28 mouse cellular contexts compared by ENCODE assay signal in the genomic region with DNA sequence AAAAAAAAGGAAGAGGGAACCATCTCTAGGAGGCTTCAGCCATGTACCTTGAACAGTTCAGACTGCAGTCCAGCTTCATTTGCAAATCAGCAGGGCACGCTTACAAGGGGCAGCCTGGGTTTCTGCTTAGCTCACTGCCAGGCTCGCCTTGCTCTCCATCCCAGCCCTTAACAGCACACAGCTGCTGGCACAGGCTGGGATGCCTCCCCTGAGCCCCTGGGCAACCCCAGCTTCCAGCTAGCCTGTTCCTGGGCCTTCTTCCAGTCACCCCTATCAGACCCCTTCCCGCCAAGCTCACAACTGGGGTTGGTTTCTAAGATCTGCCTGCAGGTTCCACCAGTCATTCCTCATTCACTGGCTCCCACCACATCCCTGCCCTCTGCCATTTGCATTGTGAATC.
DNase-seq lines count a peak whose midpoint lies in the region; ATAC-seq lines count a peak whose summit lies in the region.
"Had no signal": no experiment of that assay in that cellular context is flagged by ENCODE, and none has a peak within 500 bp of the region (broad histone marks: within the 10 kb centered on the region; RNA-seq: fewer than 3 reads in every experiment).

No protein-coding gene starts in this region.

- H3K4me3 ChIP-seq in forebrain, embryonic 15.5 days, result no peak overlapping the region
- H3K4me3 ChIP-seq in forebrain, embryonic 13.5 days, result no peak overlapping the region
- H3K4me3 ChIP-seq in hindbrain, embryonic 15.5 days, result no peak overlapping the region
- H3K4me3 ChIP-seq in hindbrain, embryonic 11.5 days (ENCODE audit: low read depth, low read length), result no peak overlapping the region
- H3K4me3 ChIP-seq: limb, embryonic 10.5 days; limb, embryonic 15.5 days; neural tube, embryonic 12.5 days had no signal

- intact Hi-C loops in heart, postnatal 10 days (cut with DNase I), result no loop called here

- H3K9ac ChIP-seq in forebrain, embryonic 15.5 days (replicated peaks), result no peak overlapping the region
- no peak overlapping the region for H3K9ac ChIP-seq in forebrain, embryonic 13.5 days
- H3K9ac ChIP-seq in hindbrain, embryonic 15.5 days, result no peak overlapping the region
- no peak overlapping the region for H3K9ac ChIP-seq in hindbrain, embryonic 11.5 days (ENCODE audit: low read depth, low read length)
- H3K9ac ChIP-seq: limb, embryonic 15.5 days; liver, embryonic 14.5 days; neural tube, embryonic 12.5 days had no signal

- H3K4me1 ChIP-seq in forebrain, embryonic 15.5 days, result no peaks in the 10 kb centered on the region
- 0 out of 2 replicates have a peak, but pooled peaks cover 3% of the 10 kb centered on the region for H3K4me1 ChIP-seq in forebrain, embryonic 13.5 days
- peaks cover 11% of the 10 kb centered on the region; the same call in 1 of the 2 replicates for H3K4me1 ChIP-seq in hindbrain, embryonic 15.5 days (replicated peaks)
- no peaks in the 10 kb centered on the region for H3K4me1 ChIP-seq in hindbrain, embryonic 11.5 days (replicated peaks; ENCODE audit: control insufficient read depth, insufficient read depth, low read length)
- H3K4me1 ChIP-seq: limb, embryonic 15.5 days had no signal

- H3K4me2 ChIP-seq in forebrain, embryonic 15.5 days (replicated peaks), result no peak overlapping the region
- no peak overlapping the region for H3K4me2 ChIP-seq in forebrain, embryonic 13.5 days
- H3K4me2 ChIP-seq in hindbrain, embryonic 15.5 days, result no peak overlapping the region
- H3K4me2 ChIP-seq in hindbrain, embryonic 11.5 days (replicated peaks; ENCODE audit: low read depth, low read length), result no peak overlapping the region
- H3K4me2 ChIP-seq: limb, embryonic 15.5 days; neural tube, embryonic 12.5 days had no signal

- no peak for DNase-seq in hindbrain, embryonic 11.5 days (ENCODE audit: low spot score)
- peak; percentile 37 to 46 for DNase-seq in right cerebral cortex, postnatal 10 days (ENCODE audit: low spot score in 2 of 2)
- no peak for DNase-seq in right cerebral cortex, adult 2 months (ENCODE audit: low spot score in 2 of 2)
- no peak for DNase-seq in urinary bladder, postnatal 14 days (ENCODE audit: low spot score)
- DNase-seq in heart, postnatal 10 days, result no peak
- DNase-seq: adrenal gland, postnatal 10 days; cerebellum, adult 11 months; cerebellum, adult 9-10 months; cerebellum, postnatal 36 days; gastrocnemius, postnatal 14 days; kidney, adult 11 months; kidney, postnatal 14 days; layer of hippocampus, adult 9-11 months; lung, adult 2 months; lung, postnatal 10 days; right cerebral cortex, postnatal 4 days; thymus, adult 18-20 months; thymus, postnatal 25 days had no signal

- 67% methylated on average over 3 of the region's 3 CpGs for WGBS in forebrain, embryonic 15.5 days
- WGBS in forebrain, embryonic 13.5 days, result 72% methylated on average over 3 of the region's 3 CpGs
- 43% methylated on average over 3 of the region's 3 CpGs for WGBS in hindbrain, embryonic 15.5 days
- WGBS in hindbrain, embryonic 11.5 days, result 74% methylated on average over 3 of the region's 3 CpGs

- ATAC-seq in forebrain, embryonic 15.5 days (replicated peaks), result peak; percentile 46; the same call in 1 of the 2 replicates
- no peak for ATAC-seq in forebrain, embryonic 13.5 days
- ATAC-seq in hindbrain, embryonic 15.5 days (ENCODE audit: low FRiP score, low read depth), result peak; percentile 84
- no peak for ATAC-seq in hindbrain, embryonic 11.5 days (ENCODE audit: low FRiP score)

- H3K9me3 ChIP-seq in forebrain, embryonic 15.5 days, result no peaks in the 10 kb centered on the region
- no peaks in the 10 kb centered on the region; the same call in 1 of the 2 replicates for H3K9me3 ChIP-seq in forebrain, embryonic 13.5 days (replicated peaks)
- no peaks in the 10 kb centered on the region for H3K9me3 ChIP-seq in hindbrain, embryonic 15.5 days
- no peaks in the 10 kb centered on the region for H3K9me3 ChIP-seq in hindbrain, embryonic 11.5 days (ENCODE audit: control insufficient read depth, low read length)
- H3K9me3 ChIP-seq: G1E; limb, embryonic 10.5 days; limb, embryonic 15.5 days; neural tube, embryonic 12.5 days had no signal

- H3K36me3 ChIP-seq in forebrain, embryonic 15.5 days, result no peaks in the 10 kb centered on the region
- no peaks in the 10 kb centered on the region for H3K36me3 ChIP-seq in forebrain, embryonic 13.5 days (ENCODE audit: poor library complexity, severe bottlenecking)
- H3K36me3 ChIP-seq in hindbrain, embryonic 15.5 days, result no peaks in the 10 kb centered on the region
- H3K36me3 ChIP-seq in hindbrain, embryonic 11.5 days (ENCODE audit: control insufficient read depth, insufficient read depth, low read length), result no peaks in the 10 kb centered on the region
- H3K36me3 ChIP-seq: G1E; limb, embryonic 10.5 days; limb, embryonic 15.5 days; neural tube, embryonic 12.5 days had no signal

- no peaks in the 10 kb centered on the region for H3K27me3 ChIP-seq in forebrain, embryonic 15.5 days
- H3K27me3 ChIP-seq in forebrain, embryonic 13.5 days, result no peaks in the 10 kb centered on the region
- H3K27me3 ChIP-seq in hindbrain, embryonic 15.5 days, result no peaks in the 10 kb centered on the region
- no peaks in the 10 kb centered on the region for H3K27me3 ChIP-seq in hindbrain, embryonic 11.5 days (ENCODE audit: control insufficient read depth, insufficient read depth, low read length)
- H3K27me3 ChIP-seq: limb, embryonic 15.5 days; neural tube, embryonic 12.5 days had no signal

- no peak overlapping the region for H3K27ac ChIP-seq in forebrain, embryonic 15.5 days (replicated peaks)
- H3K27ac ChIP-seq in forebrain, embryonic 13.5 days, result no peak overlapping the region
- H3K27ac ChIP-seq in hindbrain, embryonic 15.5 days (replicated peaks), result 0 out of 2 replicates have a peak overlapping the region, but pooled peaks have one; percentile 15
- no peak overlapping the region for H3K27ac ChIP-seq in hindbrain, embryonic 11.5 days (ENCODE audit: low read depth, low read length)
- H3K27ac ChIP-seq: limb, embryonic 10.5 days; limb, embryonic 15.5 days; liver, embryonic 14.5 days; macrophage; neural tube, embryonic 12.5 days; stomach, postnatal 0 days had no signal

Comparison
In these comparisons a context has a peak if more than half of its experiments do, and no peak if none do; other contexts are left out.
1. ATAC-seq: peak in forebrain, embryonic 15.5 days (single experiment) and hindbrain, embryonic 15.5 days (single experiment); none in forebrain, embryonic 13.5 days (single experiment) and hindbrain, embryonic 11.5 days (single experiment).
2. DNase-seq: peak in right cerebral cortex, postnatal 10 days (2 of 2); none in hindbrain, embryonic 11.5 days (single experiment), right cerebral cortex, adult 2 months (0 of 2), urinary bladder, postnatal 14 days (single experiment) and heart, postnatal 10 days (0 of 2).